Mouse (Mus musculus) left cerebral cortex, postnatal 25 days (tissue): Measurements from ENCODE around the gene Utrn. TPM values are rescaled to one million over a fixed set of nuclear protein-coding genes. Genes with fewer than 3 reads are reported as not detected.

ENCODE experiments used
- DNase-seq, 2 experiments: peaks; one replicate each; pipeline ENCODE4 v3.0.0; 2022; ENCODE audit warnings: low spot score in 2 of 2, mixed read lengths in 1 of 2
- intact Hi-C: fragments of 180-260 bp; cut with DNase I; formaldehyde crosslinking; loops from one replicate; pipeline ENCODE4 v1.15.1; 2025
- total RNA-seq, 2 experiments: library from RNA; stranded (reverse); gene quantifications; 2 replicates each; pipeline ENCODE4 v1.2.3; 2021

Utrn gene
- total RNA-seq, 2 experiments from 2014 or later, result 53.8 to 58.0 TPM

DNA sequence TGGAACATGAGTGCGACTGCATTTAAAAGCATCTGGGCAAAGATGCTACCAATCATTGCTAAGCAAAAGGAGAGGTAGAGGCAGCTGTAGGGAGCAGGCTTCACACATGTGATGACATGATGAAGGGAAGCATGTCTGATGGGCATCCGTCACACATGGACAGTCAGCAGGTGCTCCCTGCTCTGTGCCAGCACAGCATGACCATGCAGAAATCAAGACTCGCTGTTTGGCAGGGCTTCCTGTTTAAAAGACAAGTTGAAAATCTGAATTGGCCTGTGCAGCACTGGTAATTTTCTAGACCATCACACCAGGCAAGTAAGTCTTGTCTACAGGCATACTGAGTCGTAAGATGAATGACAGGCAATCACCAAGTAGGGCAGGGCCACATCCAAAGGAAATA lies 112.5 kb downstream of the Utrn start:
- DNase-seq, result no peak
- intact Hi-C loops, result no loop called here

DNA sequence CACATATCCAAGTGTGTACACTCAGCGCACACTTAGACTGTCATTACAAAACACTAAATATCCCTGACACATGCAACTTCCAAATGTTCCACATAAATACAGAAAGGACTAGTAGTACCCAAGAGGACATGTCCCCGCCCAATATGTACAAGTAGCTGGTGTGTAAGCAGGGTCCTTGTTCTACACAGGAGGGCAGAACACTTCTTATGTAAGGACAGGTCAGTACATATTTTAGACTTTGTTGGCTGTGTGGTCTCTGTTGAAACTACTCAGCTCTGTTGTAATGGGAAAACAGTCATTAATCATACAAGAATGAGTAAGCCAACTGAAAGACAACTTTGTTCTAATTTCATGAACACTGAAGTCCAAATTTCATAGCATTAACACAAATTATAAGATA lies 114.3 kb downstream of the Utrn start:
- DNase-seq, result no peak
- intact Hi-C loops, result no loop called here

DNA sequence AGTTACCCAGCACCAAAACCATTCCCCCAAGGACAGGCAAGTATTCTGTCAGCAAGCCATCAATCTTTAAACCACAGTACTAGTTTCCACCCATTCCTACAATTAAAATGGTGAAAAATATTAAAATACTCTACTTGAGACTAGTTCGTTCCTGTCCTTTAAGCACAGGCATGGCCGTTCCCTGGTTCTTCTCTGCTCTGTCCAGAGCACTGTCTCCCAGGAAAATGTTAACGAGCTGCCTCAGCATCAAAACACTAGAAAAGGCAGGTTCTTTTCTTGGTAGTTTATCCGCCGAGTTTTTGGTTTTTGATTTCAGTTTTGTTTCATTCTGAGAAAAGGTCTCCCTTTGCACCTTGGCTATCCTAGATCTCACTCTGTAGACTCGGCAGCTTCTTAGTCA lies 115.0 kb downstream of the Utrn start:
- DNase-seq, result no peak
- intact Hi-C loops, result no loop called here

DNA sequence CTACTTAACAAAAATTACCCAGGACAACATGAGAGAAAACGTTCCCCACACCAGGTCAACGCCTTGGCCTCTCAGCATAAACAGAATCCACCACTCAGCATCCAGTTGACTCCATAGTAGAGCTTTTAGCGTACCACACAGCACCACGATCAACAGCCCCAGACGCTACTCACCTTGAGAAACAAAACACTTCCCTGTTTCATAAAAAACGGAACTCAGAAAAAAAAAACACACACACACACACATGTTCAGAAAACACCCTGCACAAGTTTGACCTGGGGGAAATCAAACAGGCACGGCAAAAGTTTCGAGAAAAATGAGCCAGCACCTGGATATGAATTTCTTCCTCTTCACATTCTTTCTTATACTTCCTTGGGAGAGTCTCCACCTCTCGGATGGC lies 125.4 kb downstream of the Utrn start:
- intact Hi-C loops, result no loop called here
- DNase-seq, result no peak

DNA sequence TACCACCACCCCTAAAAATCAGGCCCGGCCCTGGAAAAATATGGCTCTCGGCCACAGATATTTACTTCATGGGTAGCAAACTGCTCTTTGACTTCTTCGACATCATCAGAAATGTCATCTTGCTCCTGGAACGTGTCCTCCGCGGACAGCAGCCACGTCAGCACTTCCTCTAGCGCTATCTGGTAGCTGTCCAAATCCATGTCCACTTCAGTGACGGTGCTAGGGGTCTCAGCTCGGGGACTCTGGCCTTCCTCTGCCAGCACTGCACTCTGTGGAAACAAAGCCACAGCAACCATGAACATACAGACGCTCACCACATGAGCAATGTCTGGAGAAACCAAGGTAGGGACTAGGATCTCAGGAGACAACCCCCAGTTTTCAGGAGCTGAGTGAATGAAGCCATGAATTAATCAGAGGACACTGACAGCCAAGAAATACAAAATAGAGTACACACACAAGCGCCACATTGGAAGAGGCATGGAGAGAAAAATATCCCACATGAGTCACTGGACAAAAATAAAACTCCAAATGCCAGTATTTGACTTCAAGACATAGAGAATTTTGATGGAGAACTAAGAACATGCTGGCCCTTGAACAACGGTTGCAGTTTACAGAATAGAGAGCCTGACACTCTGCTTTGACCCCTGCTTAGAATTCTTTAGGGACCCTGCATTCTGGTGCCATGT lies 129.7 kb downstream of the Utrn start:
- peak in 1 of 2 experiments; percentile 52 for DNase-seq
- intact Hi-C loops, result loop anchor here (5.0 kb wide), 1 partner anchor 128 kb away; the partner anchor contains the start of gene Utrn

DNA sequence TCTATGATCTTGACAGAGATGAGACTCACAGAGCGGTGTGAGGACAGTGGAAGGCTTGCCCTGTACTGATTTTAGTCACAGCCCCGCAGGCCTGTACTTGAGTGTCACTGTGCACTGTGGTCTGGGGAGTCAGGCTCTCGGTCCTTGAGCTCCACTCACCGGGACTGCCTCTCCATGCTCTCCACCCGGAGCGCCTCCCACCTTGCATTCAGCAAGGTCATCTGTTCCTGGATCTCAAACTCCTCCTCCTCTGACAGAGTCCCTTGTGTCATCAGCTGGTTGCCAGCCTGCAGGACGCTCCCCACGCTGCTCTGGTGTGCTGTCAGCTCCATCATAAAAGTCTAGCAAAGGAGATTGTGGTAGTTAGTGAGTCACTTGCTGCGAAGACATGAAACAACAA lies 131.2 kb downstream of the Utrn start:
- intact Hi-C loops, result loop anchor here (5.0 kb wide), 1 partner anchor 129 kb away; the partner anchor contains the start of gene Utrn

DNA sequence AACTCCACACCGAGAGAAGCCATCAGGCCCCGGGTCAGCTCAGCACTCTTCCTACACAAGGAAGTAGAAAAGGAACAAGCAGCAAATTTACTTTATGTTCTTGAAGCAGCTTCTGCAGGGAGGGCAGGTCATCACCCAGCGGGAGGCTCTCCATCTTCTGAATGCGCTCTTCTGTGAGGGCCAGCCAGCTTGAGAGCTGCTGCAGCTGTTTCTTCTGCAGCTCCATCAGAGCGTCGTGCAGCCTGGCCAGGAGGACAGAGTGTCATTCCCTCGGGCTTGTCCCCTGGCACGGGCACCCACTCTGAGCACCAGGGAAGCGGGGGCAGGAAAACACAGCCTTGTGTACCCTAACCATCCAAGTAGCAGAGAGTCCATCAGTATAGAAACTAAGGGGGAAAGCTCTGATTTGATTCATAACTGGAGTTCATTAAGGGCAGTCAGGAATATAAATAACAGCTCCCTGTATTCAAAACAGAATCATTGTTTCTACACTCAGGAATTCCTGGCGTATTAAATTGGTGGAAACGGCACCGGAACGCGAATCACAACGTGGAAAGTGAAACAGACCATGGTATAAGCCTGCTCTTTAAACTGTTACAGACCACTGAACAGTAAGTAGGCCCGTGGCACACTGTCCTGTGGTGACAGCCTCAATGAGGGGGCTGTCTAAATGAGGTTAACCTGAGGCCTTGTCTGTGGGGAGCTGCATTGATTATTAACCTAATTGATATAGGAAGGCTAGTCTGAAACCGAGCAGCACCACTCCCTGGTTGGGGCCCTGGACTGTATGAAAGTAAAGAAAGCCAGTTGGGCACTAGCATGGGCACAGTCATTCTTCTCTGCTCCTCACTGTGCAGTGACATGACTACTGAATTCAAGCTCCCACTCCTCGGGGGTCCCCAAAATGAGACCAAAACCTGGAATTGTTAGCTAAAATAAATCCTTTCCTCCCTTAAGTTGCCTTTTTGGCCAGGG lies 132.0 kb downstream of the Utrn start:
- no peak for DNase-seq
- intact Hi-C loops, result loop anchor here (5.0 kb wide), 1 partner anchor 130 kb away; the partner anchor contains the start of gene Utrn

More for the DNA sequence above, 131.2 kb downstream of the Utrn start:
- no peak for DNase-seq

DNA sequence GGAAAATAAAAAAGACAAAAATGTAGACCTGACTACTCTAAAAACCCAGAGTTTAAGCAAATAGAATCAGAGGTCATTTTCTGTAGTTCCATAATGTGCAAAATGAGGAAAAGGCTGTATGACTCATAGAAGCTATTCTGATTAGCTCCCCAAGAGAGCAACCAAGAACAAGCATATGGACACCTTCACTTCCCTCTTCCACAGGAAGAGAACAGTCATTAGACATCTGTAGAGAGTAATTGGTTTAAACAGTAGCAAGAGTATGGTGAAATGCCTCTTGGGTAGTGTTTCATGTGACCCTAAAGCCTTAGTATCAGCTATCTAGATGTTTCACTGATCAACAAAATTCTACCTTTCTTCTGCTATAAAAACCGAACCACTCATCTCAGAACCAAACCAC lies 133.5 kb downstream of the Utrn start:
- intact Hi-C loops, result loop anchor here (5.0 kb wide), 1 partner anchor 132 kb away; the partner anchor contains the start of gene Utrn
- no peak for DNase-seq

DNA sequence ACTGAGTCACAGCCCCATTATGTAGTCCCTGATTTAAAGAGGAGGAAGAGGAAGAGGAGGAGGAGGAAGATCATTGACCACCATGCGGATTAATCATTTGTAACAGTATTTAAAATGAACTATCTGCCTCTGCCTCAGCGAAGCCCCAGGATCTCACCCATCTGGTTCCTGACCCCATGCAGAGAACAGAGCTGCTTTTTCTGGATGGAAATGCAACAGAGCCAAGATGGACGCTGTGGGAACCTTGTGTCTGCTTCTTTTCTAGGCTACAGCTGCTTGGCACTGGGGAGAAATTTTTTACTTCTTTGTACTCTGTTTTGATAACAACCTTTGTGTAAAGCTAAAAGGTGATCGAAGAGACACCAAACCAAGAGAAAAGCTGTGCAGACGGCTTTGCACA lies 137.7 kb downstream of the Utrn start:
- intact Hi-C loops, result no loop called here
- no peak for DNase-seq

DNA sequence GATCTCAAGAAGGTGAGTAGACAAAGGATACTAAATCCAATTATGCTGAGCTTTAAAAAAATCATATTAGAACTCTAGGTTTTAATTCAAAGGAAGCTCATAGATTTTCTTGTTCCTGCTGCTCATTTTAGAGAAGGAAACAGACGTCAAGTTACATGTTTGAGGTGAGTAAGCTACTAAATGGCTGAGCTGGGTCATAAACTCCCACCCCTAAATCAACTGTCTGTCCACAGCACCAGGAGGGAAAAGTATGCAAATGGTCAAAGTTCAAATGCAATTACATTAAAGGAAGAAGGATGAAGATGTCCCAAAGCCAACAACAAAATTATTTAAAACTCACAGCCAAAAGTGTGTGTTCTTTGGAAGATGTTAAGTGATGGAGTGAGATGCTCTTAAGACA lies 139.5 kb downstream of the Utrn start:
- intact Hi-C loops, result no loop called here
- no peak for DNase-seq

DNA sequence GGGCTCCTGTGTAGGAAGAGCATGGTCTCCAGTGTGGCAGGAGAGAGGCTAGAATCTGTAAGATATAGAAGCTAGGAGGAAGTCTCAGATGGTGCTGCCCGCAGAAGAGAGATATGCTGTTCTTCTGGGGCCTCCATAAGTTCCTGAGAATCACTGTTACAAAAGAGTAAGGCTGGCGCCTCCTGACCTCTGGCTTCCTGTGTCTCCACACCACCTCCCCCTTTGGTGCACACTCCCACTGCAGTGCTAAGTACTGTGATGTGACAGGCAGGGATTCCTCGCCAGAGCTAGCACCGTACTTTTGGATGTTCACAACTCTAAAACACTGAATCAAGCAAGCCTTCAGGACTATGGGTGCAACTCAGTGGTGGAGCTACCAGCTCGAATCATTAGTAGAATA lies 140.1 kb downstream of the Utrn start:
- intact Hi-C loops, result no loop called here
- no peak for DNase-seq

DNA sequence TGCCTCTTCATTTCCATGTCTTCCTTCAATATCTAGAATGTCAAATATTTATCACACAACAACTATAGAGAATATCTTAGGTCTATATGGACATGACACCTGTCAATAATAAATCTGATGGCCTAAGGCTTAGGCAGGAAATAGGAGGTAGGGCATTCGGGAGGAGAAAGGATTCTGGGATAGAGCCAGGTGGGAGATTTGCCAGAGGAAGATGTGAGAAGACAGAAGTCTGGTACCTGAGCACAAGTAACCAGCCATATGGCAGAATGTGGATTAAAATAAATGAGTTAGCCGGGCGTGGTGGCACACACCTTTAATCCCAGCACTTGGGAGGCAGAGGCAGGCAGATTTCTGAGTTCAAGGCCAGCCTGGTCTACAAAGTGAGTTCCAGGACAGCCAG lies 141.3 kb downstream of the Utrn start:
- intact Hi-C loops, result no loop called here
- DNase-seq, result no peak

DNA sequence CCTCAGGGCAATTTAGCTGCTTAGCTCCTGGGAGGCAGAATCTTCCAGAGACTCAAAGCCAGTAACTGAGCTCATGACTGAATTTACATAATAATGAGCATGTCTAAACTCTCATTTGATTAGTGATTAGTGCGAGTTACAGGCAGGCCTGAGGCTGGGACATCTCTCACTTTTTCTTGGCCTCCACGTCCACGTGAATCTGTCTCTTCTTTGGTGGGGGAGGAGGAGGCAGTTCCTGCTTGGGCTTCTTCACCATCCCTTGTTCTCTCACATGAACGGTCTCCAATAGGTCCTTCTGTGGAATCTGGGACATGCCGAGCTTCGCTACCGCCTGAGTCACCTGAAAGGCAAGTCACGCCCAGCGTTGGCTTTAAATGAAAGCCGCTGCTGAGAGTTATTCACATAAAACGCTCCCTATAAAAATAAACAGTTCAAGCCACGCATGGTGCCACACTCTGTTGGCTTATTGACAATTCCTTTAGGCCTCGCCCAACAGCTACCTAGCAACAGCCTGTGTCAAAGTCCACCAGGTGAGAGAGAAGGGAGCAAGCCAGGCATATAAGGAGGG lies 143.0 kb downstream of the Utrn start:
- intact Hi-C loops, result no loop called here
- DNase-seq, result peak in 1 of 2 experiments; percentile 37

DNA sequence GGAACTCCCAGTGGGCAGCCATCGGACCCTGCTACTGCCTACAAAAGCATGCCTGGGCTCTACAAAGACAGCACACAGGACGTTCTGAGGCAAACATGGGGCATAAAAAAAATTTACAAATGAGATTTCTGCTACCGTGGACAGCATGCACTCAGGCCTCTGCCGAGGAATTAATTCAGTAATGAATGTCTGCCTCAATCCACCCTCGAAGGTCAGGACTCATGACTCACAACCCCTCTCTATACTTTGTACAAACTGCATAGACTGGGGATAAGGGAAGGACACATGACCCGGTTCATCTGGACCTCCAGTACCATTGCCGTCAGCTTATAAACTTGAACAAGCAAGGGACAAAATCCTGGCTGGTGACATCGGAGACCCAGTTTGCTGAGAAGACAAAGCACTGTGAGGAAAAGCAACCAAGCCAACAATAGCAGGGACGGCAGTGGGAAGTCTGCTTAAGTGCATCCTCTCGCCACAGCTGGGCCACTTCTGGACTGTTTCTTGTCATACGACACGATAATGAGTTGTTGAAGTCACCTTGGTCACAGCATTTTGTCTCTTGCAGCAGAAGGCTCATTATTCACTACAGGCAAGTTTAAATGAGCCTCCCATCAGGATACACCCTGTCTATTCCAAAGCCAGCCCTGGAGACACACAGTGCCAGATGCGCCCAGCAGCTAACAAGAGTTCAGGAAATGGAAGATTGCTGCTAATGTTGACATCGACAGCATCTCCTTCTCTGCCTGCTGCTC lies 144.7 kb downstream of the Utrn start:
- intact Hi-C loops, result no loop called here
- DNase-seq, result no peak

DNA sequence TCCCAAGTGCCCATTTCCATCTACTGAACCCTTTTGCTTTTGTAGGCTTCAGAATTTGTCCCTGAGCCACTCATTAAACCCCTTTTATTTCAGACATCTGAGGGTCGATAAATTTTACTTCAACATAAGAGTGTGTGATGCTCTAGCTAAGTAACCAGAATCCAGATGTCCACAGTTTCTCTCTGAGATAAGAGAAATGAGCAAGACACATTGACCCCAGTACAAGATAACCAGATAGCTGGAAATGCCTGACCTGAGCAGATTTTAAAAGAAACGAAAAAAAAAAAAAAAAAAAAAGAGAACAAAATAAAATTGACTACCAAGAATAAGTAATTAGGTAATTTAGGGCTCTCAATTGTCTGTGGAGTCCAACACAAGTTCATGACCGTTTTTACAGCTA lies 145.9 kb downstream of the Utrn start:
- intact Hi-C loops, result no loop called here
- DNase-seq, result no peak

DNA sequence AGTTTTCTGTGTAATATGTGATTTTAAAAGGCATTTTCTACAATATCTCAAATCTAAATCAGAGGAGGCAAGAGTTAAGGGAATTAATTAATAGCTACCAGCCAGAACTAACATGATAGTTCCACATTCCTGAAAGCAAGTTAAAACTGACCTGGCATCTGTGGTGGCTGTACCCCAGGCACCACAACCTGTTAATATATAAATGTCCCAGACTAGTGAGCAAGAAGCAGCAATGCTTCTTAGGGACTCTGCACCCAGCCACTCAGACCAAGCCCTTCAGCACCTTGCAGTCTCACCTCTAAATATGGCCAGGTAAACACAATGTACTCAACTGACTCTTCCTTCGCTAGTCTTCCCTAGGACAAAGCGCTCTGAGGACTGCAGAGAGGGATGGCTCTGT lies 147.1 kb downstream of the Utrn start:
- intact Hi-C loops, result no loop called here
- DNase-seq, result no peak

DNA sequence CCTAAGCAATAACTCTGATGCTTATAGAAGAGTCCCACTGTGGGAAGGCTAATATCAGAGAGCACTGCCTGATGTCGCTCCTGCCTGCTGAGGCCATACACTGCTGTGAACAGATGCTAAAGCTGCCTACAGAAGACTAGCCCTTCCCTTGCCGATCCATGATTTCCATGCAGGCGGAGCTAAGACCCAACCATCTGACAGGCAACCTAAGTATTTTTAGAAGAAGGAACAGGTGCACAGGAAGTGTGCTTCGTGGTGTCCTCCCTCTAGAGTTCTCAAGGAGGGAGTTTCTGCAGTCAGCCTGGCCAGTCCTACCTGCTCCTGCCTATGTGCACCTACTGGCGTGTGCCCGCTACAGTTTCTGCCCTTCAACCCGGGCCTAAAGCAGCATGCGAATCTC lies 150.8 kb downstream of the Utrn start:
- no peak for DNase-seq
- intact Hi-C loops, result no loop called here

DNA sequence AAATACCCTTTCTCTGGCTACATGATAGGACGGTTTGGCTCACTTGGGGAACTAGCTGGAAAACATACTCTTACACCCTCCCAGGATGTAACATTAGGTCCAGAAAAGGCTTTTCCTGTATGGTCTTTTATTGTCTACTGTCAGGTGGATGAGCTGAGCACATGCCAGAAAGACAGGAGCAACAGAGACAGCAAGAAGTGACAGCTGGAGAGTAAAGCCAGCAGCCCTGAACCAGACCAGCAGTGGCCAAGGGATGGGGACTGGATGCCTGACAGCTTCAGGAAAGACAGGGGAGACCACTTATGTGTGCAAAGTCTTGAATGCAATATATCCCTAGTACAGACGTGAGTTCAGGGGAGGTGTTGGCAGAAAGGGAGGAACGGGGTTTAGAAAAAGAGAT lies 151.8 kb downstream of the Utrn start:
- intact Hi-C loops, result no loop called here

DNA sequence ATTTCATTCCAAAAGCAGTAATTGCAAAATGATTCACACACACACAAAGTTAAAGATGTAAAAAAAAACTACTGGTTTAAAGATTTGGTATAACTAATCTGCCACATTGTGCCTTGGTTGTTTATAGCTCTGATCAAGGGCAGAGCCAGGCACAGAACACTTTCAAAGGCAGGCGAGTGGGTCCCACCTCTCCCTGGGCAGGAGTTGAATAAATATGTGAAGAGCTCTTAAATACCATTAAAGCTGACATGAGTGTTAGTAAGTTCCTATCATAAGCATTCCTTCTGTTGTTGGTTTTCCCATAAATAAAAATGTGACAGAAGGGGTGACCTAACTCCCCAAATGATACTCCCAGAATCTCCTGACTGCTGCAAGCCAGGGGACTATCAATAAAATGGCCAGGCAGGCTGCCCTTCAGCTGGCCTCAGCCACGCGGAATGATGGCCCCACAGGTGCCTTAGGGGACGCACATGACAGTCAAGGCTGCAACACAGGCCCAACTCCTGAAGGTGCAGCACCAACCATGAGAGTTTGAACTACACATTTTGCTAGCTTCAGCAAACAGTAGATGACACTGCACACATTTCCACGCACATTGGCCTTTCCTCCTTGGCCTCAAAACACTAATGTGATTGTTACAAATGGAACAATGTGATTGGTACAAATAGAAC lies 152.4 kb downstream of the Utrn start:
- intact Hi-C loops, result no loop called here
- no peak for DNase-seq

More for the DNA sequence above, 151.8 kb downstream of the Utrn start:
- no peak for DNase-seq
